Mouse (Mus musculus): ENCODE measurements around the gene Sap30bp.

Sap30bp gene

DNA sequence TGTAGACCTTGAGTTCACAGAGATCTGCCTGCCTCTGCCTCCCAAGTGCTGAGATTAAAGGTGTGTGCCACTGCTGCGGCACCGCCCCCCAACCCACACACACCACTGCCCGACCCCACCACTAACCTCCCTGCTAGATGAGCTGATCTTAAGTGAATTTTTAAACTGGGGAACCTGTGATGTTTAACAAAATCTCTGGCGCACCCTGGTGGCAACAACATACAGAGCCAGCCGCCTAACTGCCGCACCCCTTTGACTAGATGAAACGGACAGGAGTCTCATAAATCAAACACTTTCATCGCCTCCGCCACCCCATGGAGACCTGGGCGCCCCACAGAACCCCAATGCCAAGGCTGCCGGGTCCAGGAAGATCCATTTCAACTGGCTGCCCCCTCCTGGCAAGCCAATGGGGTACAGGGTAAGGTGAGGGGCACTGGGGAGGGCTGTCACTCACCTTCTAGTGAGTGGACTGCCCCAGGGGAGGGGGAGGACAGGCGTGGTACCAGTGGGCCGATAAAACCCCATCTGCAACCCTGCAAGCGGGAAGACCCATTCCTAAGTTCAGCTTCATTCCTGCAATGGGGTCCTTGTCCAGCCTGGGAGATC lies 66.6 kb downstream of the Sap30bp start:
- DNase-seq (ENCODE audit: low read depth, low spot score) = no peak

DNA sequence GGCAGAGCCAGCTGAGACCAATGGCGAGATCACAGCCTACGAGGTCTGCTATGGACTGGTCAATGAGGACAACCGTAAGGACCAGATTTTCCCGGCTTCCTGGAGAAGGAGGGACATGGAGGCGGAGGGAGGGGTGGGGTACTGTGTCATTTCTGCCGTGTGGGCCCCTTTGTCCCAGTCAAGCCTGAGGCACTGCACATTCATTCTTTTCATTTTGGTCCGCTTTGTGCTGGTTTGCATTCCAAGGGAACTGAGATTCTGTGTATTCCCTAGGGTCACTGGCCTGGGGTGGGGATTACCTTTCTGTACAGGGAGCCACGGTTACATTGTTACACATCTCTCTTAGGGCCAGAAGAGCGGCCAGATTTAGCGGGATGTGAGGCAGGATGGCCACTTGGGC lies 67.5 kb downstream of the Sap30bp start:
- DNase-seq (ENCODE audit: low read depth, low spot score) = no peak

DNA sequence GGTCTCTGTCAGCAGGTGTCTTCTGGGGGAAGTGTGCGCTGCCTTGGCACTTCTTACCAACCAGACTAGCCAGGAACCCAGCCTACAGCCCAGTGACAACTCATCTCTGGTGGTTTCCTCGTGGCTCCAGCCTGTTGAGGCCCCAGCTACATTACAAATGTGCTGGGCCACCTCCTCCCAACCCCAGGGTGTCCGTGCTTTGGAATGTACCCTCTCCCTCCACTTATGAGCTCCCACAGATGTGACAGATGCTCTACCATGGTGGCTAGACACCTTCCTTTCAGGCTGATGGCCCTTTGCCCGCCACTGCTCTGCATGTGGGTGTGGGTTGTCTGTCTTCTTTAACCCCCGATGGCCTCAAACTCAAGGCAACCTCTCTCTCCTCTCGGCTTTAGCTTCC lies 68.6 kb downstream of the Sap30bp start:
- DNase-seq (ENCODE audit: low read depth, low spot score) = no peak

DNA sequence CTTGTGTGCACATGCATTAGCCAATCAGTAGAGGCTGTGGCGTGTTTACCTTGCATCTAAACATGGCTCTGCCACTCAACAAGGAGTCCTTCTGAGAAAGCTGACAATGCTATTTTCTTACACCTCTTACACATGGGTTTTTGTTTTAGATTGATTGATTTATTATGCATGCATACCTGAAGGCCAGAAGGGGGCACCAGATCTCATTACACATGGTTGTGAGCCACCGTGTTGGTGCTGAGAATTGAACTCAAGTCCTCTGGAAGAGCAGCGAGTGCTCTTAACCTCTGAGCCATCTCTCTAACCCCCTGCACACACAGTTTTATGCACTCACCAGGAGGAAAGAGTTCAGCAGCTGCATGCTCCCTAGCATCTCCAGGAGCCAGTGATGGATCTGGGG lies 69.8 kb downstream of the Sap30bp start:
- no peak for DNase-seq (ENCODE audit: low read depth, low spot score)

DNA sequence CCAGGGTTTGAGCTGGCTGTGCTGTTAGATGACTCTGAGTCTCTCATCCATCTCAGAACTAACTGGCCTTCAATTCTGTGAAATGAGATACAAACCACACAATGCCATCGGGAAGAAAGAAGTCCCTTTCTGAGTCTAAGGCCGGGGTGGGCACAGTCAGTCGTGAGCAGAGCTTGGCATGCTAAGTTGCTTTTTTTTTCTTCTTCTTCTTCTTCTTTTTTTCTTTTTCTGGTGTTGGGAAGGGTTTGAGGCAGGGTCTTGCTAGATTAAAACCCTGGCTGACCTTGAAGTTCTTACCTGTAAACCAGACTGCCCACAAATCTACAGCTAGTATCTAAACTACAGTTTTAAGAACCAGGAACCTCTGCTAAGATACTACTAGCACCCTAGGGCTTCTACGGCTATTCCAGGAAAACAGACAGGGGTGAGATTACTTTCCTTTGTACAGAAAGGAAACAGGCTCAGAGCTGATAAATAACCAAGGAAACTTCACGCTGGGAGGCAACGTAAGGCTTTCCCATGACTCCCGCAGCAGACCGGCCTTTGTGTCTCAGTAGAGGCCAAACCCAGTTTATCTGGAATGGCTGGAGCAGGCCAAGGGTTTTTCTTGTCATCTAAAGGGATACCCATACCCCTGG lies 71.2 kb downstream of the Sap30bp start:
- DNase-seq (ENCODE audit: low read depth, low spot score) = no peak

DNA sequence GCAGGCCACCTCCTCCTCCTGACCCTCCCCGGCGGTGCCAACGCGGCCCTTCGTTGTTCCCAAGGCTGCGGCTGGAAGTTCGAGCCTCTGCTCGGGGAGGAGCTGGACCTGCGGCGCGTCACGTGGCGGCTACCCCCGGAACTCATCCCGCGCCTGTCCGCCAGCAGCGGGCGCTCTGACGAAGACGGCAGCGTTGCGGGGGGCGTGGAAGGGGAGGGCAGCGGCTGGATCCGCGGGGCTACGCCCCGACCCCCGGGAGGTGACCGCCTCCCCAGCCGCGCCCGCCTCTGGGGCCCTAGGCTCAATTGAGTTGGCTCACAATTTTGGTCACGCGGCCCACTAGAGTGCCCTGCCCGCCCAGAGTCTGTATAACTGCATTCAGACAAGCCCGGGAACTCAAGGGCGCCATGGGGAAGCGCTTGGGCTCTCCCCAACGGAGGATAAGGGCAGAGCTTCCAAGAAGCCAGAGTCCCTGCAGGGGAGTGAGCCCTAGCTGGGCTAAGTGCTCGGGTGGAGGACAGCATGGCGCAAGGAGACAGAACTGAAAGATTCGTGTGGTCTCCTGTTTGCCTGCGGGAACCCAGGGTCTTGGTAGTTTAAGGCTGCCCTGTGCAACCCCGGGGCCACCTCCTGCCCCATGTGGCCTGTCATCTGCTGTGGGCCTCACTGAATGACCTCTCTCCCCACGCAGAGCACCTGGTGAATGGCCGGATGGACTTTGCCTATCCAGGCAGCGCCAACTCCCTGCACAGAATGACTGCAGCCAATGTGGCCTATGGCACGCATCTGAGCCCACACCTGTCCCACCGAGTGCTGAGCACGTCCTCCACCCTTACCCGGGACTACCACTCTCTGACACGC lies 72.0 kb downstream of the Sap30bp start:
- no peak for DNase-seq (ENCODE audit: low read depth, low spot score)

DNA sequence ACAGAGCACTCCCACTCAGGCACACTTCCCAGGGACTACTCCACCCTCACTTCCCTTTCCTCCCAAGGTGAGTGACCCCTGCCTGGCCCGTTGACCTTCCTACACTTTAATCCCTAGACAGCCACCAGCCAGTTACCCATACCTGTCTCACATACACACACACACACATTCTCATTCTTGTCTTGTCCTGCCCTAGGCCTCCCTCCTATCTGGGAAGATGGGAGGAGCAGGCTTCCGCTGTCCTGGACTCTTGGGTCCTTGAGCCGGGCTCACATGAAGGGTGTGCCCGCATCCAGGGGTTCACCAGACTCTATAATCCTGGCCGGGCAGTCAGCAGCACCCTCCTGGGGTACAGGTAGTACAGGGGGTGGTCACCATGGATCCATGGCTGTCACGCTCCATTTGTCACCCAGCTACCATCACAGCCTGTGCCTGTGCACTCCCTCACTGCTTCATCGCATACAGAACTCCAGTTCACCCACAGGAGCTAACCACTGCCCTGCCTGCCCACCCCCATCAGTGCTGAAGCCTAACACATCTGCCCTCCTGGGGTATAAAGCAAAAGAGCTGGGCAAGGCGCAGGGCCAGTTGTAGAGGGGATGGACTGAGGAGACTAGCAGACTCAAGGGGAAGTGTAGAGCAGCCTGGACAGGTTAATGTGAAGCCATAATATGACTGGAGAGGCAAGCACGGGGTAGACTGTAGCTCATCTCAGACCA lies 72.8 kb downstream of the Sap30bp start:
- no peak for DNase-seq (ENCODE audit: low read depth, low spot score)

DNA sequence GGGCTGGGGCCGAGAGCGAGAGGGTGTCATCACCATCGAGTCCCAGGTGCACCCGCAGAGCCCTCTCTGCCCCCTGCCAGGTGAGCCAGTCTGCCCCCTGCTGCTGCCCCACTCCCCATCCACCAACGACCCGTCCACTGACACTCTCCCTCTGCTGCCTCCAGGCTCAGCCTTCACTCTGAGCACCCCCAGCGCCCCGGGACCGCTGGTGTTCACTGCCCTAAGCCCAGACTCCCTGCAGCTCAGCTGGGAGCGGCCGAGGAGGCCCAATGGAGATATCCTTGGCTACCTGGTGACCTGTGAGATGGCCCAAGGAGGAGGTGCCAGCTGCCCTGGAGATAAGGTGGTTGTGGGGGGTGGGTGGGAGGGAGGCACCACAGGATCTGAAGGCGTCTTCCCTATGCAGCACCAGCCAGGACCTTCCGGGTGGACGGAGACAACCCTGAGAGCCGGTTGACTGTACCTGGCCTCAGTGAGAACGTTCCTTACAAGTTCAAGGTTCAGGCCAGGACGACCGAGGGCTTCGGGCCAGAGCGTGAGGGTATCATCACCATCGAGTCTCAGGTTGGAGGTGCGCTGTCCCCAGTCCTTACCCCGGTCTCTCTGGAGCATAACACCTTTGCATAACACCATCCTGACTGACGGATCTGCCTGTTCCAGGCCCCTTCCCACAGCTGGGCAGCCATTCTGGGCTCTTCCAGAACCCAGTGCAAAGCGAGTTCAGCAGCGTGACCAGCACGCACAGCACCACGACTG lies 74.2 kb downstream of the Sap30bp start:
- DNase-seq (ENCODE audit: low read depth, low spot score) = no peak

DNA sequence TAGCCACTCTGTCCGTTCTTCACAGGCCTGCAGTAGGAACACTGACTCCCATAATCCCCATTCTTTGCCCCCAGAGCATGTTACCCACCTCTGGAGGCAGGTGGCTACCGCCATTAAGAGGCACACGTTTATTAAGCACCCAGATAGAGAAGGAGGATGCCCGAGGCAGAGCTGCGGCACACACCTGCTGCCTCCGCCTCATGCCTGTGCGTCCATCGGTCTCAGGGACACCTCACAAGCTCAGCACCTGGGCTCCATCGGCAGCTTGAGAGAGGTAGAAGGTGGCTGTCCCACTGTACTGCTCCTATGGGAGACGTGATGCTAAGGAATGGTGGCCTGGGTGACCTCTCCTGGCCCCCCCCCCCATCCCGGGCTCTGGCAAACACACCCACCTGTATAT lies 75.3 kb downstream of the Sap30bp start:
- DNase-seq (ENCODE audit: low read depth, low spot score) = no peak

DNA sequence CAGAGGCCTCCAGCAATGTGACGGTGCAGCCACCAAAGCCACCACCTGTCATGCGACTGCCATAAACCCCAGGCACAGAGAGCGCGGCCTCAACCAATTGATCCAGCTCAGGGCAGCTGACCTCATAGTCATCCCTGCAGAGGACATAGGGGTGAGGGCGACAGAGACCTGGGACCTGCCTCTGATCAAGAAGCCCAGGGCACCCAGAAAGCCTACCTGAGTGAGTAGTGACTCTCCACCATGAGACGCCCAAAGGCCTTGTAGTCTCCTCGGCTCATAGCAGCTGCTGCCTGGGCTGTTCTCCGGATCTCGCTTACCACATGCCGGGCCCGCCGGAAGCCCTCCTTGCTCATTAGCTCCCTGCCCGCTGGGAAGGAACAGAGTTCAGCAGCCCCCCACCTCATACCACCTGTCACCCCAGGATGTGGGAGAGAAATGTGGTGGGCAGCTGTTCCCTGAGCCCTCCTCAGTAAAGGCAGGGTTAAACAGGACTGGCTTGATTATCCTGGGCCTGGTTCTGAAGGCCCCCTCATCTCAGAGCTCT lies 75.8 kb downstream of the Sap30bp start:
- DNase-seq (ENCODE audit: low read depth, low spot score) = no peak

DNA sequence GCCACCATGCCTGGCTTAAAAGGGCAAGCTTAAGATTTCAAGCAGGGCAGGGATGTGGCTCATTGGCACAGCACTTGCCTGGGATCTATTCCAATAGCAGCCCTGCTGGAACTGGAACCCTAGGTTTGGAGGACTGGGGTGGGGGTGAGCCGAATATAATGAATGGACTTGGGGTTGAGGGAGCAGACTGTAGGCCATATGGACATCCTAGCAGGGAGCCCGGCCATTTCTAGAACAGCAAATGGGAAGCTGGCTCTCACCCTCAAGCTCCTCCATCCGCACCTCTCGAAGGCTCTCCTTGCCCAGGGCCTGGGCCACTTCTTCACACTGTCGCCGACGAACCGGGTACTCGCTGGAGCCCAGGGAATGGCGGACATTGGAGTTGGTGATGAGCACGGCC lies 76.6 kb downstream of the Sap30bp start:
- no peak for DNase-seq (ENCODE audit: low read depth, low spot score)

DNA sequence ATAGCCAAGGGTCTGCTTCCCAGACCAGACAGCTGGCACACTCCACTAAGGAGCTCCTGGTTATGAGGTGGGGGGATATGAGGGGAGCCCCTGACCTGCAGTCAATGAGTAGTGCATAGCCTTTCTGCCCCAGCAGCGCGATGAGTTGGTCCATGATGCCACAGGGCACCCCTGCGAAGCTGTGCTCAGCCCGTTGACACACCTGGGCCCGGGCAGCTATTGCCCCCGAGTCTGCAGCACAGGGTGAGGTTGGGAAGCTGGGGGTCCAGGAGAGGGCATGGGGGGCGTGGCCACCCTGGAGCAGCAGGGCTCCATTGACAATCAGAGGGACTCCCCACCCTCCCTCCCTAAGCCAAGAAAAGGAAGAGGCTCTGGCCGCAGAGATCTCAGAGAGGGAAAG lies 77.1 kb downstream of the Sap30bp start:
- DNase-seq (ENCODE audit: low read depth, low spot score) = no peak

DNA sequence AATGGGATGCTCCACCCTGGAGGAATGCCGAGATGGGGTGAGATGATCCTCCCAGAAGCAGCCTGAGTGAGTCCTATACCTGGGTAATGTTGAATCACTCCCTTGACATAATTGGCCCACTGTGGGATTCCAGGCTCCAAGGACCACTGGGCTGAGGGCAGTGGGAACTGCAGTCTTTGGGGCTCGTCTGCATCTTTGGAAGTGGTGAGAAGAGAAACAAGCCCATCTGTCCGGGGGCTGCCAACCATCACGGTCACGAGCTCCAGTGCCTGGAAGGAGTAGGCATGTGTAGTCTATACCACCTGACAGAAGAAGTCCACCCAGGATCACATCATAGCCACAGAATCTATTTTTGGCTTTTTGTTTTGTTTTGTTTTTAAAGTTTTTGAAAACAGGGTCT lies 77.9 kb downstream of the Sap30bp start:
- DNase-seq (ENCODE audit: low read depth, low spot score) = no peak

DNA sequence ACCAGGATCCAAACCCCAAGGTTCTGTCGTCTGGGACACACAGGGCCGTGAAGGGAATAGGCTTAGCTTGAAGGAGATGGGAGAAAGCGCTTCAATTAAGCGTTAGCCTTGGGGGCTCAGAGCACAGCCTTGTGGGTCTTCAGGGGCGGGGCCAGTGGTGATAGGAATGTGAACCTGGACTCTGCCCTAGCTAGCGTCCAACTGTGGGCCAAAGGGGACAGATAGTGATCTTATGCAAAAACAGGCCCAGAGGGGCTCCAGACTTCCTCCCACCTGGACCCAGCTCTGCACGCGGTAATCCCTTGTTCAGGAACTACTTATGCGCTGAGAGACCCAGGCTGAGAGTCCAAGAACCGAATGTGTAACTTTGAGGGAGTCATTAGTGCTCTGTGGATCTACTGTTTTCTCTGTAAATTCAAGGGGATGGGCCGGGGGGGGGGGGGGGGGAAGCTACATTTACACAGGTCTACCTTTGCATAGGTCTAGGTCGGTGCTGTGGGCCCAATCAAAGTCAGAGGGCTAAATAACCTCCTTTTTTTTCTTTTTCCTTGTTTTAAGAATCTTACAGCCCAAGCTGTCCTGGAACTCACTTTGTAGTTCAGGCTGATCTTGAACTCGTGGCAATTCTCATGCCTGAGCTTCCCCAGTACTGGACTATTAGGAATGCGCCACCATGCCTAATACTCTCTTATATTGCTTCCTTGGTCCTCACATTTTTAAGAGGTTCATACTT lies 78.6 kb downstream of the Sap30bp start:
- DNase-seq (ENCODE audit: low read depth, low spot score) = no peak

DNA sequence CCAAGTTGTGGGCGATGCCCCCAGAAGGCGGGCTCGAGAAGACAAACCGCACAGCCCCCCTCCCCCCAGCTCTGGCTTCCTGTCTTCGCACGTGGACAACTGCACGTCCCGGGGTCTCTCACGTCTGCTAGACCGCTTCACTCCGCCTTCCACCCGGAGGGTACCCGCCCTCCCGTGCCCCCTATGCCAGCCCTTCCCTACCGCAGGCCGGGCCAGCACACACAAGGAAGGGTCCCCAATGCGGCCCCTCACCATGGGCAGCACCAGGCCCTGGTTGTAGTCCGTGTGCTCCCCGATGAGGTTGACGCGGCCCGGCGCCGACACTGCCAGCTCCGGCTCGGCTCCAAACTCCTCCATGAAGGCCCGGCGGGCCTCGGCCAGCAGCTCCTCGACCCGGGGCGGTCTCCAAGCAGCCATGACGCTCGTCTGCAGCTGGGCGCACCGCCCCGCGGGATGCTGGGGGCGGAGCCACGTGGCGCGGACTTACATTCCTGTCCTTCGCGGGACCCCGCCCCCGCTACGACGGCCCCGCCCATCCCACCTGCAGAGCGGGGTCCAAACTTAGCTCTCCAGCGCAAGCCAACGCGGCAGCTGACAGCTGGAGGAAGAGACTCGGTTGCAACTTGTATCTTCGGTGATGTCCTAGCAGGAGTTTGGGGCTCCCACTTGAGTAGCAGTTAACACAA lies 79.3 kb downstream of the Sap30bp start, which contains the start of gene Galk1:
Galk1 (minus strand) TSS at position 458 of the 686 bp plus-strand sequence.
- no peak for DNase-seq (ENCODE audit: low read depth, low spot score)

DNA sequence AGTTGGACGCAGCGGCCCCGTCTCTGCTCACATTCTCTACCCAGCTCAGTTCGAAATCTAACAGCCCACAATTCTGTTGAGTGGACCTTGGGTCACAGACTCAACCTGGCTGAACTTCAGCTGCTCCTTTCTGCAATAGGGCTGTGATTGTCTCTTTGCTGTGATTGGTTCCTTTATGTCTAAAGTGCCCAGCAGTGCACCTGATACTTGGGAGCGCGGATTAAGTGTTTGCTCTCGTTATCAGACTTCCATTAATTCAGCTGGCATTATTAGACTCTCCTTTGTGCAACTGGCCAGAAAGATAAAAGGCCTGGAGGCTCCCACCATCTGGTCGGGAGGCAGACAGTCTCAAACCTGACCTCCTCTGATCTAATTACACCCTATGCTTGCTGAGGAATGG lies 81.7 kb downstream of the Sap30bp start:
- no peak for DNase-seq (ENCODE audit: low read depth, low spot score)

Measured in brain, embryonic 18.5 days (tissue).